Mouse (Mus musculus) ES-E14 (cell line): ENCODE measurements at regions not wholly inside any gene's neighbourhood (a gene's known extent, or its start where the extent isn't known, plus 50 kb on each side); places are given as distances from the start of the nearest gene placed in this dataset.

Source experiments
- CHD2 ChIP-seq: IDR thresholded peaks from 2 replicates; pipeline ENCODE4 v1.6.1; 2014; ENCODE audit warnings: mild to moderate bottlenecking, low read depth, low read length, inconsistent platforms
- HCFC1 ChIP-seq: IDR thresholded peaks from 2 replicates; pipeline ENCODE4 v1.6.1; 2012; ENCODE audit warnings: low read length, inconsistent platforms, borderline replicate concordance; ENCODE audit not compliant: insufficient read depth
- MAFK ChIP-seq: IDR thresholded peaks from 2 replicates; pipeline ENCODE4 v1.6.1; 2014; ENCODE audit warnings: mild to moderate bottlenecking, low read depth, low read length, inconsistent platforms; ENCODE audit not compliant: insufficient read depth
- ZC3H11A ChIP-seq: IDR thresholded peaks from 2 replicates; pipeline ENCODE4 v1.6.1; 2012; ENCODE audit warnings: low read depth, mild to moderate bottlenecking, inconsistent platforms, low read length, borderline replicate concordance
- ZNF384 ChIP-seq: IDR thresholded peaks from 2 replicates; pipeline ENCODE4 v1.6.1; 2012; ENCODE audit warnings: low read depth, low read length, inconsistent platforms

DNA sequence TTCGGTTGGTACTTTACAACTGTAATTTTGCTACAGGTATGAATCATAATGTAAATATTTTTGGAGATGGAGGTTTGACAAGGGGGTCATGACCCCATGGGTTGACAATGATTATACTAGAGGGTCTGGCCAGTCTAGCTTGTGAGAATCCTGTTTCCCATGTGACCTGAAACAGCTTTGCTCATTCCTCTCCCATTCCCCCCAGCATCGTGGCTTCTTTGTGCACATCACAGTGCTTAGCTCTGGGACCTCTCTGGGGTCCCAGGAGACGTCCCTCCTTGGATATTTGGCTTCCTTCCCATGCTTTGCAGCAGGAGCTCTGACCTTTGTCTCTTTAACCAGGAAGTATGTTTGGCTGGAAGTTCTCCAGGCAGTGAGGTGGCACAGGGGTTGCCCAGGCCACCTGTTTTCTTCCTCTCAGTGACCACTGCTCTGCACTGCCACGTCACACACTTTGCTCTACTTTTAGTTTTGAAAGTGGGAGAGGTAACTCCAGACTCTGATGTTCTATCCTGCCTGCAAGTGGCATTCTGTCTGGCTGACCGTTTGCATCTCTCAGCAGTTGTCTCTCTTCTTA is 77.4 kb upstream of the Tmem45b start:
- TF ChIP-seq HCFC1 (no peak), MAFK (no peak), ZC3H11A (no peak), CHD2 (no peak), ZNF384 (no peak)
